Mouse (Mus musculus) spleen, postnatal 10 days (tissue): ENCODE measurements around the gene Gm13289.
"Not testable (repeated sequence)": the region's sequence is repeated elsewhere in the genome, so short reads cannot be mapped to it uniquely, and the experiment has no call there.

ENCODE experiments used
- DNase-seq, 2 experiments: peaks; one replicate each; pipeline ENCODE4 v3.0.0; 2021 to 2022; ENCODE audit warnings: low spot score in 2 of 2

Gene Gm13289

DNA sequence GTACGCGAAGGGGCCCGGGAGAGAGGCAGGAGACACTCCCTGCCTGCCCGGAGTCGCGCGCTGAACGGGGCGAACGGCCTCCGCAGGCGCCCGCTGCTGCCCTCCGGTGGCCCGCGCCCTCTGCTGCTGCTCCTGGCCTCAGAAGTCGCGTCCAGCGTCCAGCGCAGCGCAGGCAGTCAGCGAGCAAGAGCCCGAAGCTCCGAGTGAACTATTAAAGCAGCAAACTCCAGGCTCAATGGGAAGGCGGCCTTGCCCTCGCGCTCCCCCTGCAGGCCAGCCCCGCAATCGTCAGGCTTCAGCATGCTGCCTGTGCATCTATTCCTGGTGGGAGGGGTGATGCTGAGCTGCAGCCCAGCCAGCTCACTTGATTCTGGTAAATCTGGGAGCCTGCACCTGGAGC, at the start of gene Gm13289:
TSS of gene Gm13289 (plus strand) at position 301 of the 400 bp plus-strand sequence.
- DNase-seq: not testable (repeated sequence)

GRCm38 (mm10) chr4:88727324-88727723, 49.4 kb upstream of the Gm13289 start:
- peak in 1 of 2 experiments; percentile 44 for DNase-seq

DNA sequence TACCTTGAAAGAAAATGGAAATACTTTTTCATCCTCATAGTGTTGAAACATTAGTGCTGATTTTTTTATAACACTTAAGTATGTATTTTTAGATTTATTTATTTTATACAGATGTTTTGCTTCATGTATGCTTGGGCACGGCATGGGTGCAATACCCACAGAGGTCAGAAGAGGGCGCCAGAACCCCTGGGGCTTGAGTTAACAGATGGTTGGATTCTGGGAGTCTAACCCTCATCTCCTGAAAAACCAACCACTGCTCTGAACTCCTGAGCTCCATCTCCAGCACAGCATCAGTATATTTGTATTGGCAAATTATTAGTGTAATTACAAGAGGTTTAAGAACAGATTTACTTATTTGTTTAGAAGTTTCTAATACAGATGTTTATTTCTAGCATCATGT, 38.2 kb upstream of the Gm13289 start:
- peak; percentile 60 to 81 for DNase-seq

- DNase-seq: no peak
Observed at GRCm38 (mm10) chr4:88739036-88739435, 37.7 kb upstream of the Gm13289 start.

DNA sequence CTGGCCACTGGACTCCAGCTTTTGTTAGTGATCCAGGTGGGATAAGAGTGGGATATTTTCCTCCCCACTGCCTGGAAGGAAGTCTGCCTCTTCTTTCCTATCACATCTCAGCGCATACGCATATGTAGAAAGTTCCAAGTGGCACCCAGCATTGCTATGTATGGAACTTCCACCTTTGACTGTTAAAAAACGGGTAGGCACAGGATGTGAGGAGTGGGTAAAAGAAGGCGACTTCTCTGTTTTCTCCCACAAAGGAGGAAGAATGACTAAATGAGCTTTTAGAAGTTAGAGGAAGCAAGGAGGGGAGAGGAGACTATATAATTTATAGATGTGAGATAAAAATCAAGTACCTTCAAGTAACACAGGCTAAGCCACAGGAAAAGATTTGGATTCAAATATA, 35.3 kb upstream of the Gm13289 start:
- DNase-seq: no peak

GRCm38 (mm10) chr4:88742771-88743371, 33.9 kb upstream of the Gm13289 start:
- DNase-seq: no peak

GRCm38 (mm10) chr4:88744207-88744606, 32.5 kb upstream of the Gm13289 start:
- DNase-seq: no peak

- DNase-seq: no peak
Observed at GRCm38 (mm10) chr4:88749926-88750325, 26.8 kb upstream of the Gm13289 start.

DNA sequence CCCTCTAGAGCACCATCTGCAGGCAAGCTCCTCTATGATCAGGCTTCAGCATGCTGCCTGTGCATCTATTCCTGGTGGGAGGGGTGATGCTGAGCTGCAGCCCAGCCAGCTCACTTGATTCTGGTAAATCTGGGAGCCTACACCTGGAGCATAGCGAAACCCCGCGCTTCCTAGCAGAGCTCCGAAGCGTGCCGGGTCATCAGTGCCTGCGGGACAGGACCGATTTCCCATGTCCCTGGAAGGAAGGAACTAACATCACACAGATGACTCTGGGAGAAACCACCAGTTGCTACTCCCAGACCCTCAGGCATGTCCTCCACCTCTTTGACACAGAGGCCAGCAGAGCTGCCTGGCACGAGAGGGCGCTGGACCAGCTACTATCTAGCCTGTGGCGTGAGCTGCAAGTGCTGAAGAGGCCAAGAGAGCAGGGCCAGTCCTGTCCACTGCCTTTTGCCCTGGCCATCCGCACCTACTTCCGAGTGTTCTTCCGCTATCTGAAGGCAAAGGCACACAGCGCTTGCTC, 21.8 kb upstream of the Gm13289 start, which contains the start of gene Gm13271:
TSS of gene Gm13271 (plus strand) at position 51 of the 523 bp plus-strand sequence.
- peak; percentile 58 to 74 for DNase-seq

GRCm38 (mm10) chr4:88756581-88757513, 19.9 kb upstream of the Gm13289 start:
- not testable (repeated sequence) for DNase-seq

DNA sequence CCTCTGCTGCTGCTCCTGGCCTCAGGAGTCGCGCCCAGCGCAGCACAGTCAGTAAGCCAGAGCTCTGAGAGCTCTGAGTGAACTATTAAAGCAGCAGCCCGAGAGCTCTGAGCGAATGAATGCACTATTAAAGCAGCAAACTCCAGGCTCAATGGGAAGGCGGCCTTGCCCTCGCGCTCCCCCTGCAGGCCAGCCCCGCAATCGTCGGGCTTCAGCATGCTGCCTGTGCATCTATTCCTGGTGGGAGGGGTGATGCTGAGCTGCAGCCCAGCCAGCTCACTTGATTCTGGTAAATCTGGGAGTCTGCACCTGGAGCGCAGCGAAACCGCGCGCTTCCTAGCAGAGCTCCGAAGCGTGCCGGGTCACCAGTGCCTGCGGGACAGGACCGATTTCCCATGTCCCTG, 19.1 kb upstream of the Gm13289 start:
- peak; percentile 83 to 88 for DNase-seq

DNA sequence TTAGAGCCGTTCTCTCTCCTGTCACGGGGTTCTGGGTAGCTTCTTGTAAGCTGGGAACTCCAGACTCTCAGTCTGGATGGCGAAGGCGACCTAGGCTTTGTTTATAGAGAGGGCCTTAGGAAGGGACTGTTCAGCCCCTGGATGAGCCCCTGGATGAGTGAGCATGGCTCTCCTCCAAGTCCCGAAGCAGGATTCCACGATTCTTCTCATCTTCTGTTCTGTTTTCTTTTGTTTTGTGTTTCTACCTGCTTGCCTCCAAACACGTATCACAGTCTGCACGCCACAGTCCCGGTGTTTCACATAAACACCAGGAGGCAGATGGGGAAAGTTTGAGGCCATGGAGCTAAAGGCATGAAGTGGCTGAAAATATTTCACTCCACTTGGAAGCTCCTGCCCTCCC, 18.0 kb upstream of the Gm13289 start:
- DNase-seq: not testable (repeated sequence)

GRCm38 (mm10) chr4:88759610-88760268, 17.0 kb upstream of the Gm13289 start, which contains the start of gene Gm13283:
Gene Gm13283, plus strand, starts transcription at chr4:88760119.
- DNase-seq: peak; percentile 24 to 39

DNA sequence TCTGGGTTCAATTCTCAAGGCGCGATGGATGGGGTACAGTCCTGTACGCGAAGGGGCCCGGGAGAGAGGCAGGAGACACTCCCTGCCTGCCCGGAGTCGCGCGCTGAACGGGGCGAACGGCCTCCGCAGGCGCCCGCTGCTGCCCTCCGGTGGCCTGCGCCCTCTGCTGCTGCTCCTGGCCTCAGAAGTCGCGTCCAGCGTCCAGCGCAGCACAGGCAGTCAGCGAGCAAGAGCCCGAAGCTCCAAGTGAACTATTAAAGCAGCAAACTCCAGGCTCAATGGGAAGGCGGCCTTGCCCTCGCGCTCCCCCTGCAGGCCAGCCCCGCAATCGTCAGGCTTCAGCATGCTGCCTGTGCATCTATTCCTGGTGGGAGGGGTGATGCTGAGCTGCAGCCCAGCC, 16.3 kb upstream of the Gm13289 start:
- peak; percentile 44 to 63 for DNase-seq

- peak; percentile 72 to 73 for DNase-seq
Observed at GRCm38 (mm10) chr4:88761776-88762175, 14.9 kb upstream of the Gm13289 start.

DNA sequence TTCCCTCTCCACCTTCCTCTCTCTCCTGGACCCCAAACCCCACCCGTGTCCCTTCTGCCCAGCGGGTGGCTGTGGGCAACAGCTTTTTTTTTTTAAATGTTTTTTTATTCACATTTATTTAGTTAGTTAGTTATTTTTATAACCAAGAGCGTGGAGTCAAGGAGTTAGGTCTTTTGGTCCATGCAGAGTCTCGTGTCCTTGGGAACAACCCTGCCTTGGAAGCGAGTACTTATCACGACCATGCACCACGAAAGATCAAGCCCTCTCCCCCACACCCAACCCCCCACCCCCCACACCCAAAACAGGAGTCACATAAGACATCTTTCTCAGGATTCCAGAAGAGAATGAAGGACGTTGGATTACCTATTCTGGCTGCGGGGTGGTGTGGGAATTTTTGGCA, 14.4 kb upstream of the Gm13289 start:
- not testable (repeated sequence) for DNase-seq

- DNase-seq: peak; percentile 12 to 27
Observed at GRCm38 (mm10) chr4:88763384-88764018, 13.2 kb upstream of the Gm13289 start.

- DNase-seq: not testable (repeated sequence)
Observed at GRCm38 (mm10) chr4:88773534-88773933, 3.2 kb upstream of the Gm13289 start, which contains the start of gene Gm13290. Gene Gm13290, plus strand, starts transcription at chr4:88773834.

- DNase-seq: not testable (repeated sequence)
Observed at GRCm38 (mm10) chr4:88779550-88779949, 2.8 kb downstream of the Gm13289 start, which contains the start of gene Gm13272. Gene Gm13272, plus strand, starts transcription at chr4:88779850.

DNA sequence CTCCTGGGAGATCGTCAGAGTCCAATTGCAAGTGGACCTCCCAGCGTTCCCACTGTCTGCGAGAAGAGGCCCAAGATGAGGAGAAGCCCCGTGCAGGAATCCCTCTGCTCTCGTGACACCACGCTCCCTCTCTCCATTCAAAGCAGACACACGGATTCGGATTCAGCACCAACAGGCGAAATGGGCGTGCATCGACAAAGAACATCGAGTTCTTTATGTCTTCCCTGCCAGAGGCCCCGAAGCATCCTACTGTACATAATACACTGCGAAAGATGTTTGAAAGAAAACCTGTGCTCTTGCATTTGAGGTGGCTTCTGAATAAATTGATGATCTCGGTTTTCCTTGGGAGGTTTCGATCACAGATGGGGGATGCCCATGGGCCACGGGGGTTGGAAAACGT, 3.6 kb downstream of the Gm13289 start:
- not testable (repeated sequence) for DNase-seq

DNA sequence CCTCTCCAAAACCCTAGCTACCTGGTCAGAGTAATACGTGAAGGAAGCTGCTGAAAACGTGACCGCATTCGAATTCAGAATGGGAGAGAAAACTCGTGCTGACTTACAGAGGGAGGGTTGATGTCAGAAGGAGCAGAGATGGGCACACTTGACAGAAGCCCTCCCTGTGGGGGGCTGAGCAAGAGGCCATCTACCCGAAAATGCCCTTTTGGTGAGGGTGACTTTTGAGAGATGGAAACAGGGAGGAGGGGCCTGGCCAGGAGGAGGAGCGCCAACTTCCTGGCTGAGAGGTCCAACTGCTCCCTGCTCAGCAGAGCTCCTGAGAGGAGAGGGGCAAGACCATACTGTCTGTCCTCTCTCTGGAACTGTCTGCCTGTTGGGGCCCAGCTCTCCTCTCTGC, 5.1 kb downstream of the Gm13289 start, which contains the start of gene Ifnz:
TSS of gene Ifnz (plus strand) at position 301 of the 400 bp plus-strand sequence.
- not testable (repeated sequence) for DNase-seq
